Mouse (Mus musculus) colon, adult 2 months (tissue): ENCODE results near the gene Gm15294. TPM values are rescaled to one million over a fixed set of nuclear protein-coding genes. Genes with fewer than 3 reads are reported as not detected.

ENCODE experiments used
- polyA plus RNA-seq: library from polyadenylated mRNA; depleted of rRNA; stranded (reverse); fragments of >200 nt; gene quantifications from 2 replicates; pipeline ENCODE4 v1.2.3, GENCODE M21; 2012; rRNA removed

Gene Gm15294
- not detected in 2 replicates for polyA plus RNA-seq

DNA sequence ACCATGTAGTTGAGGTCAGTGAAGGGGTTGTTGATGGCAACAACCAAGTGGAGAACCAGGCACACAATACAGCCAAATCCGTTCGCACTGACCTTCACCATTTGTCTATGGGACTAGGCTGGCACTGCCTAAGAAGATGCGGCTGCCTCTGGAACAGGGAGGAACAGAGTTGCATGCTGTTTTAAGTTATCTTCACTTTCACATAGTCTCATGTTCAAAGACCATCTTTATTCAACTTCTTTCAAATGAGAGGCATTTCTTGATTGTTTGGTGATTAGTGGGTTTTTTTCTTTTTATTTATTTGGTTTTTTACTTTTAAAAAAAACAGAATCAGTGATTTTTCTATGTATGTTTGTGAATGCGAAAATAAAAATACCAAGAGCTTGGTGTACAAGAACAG is at the start of gene Gm15294:
Gm15294 (minus strand) TSS at position 101 of the 400 bp plus-strand sequence.

Other genes with a start within 250 kb of the Gm15294 start
- not detected in 2 replicates for gene Irs4, start 150.0 kb downstream of the Gm15294 start, polyA plus RNA-seq